Mouse (Mus musculus): ENCODE measurements at regions not wholly inside any gene's neighbourhood (a gene's known extent, or its start where the extent isn't known, plus 50 kb on each side); places are given as distances from the start of the nearest gene placed in this dataset.

DNA sequence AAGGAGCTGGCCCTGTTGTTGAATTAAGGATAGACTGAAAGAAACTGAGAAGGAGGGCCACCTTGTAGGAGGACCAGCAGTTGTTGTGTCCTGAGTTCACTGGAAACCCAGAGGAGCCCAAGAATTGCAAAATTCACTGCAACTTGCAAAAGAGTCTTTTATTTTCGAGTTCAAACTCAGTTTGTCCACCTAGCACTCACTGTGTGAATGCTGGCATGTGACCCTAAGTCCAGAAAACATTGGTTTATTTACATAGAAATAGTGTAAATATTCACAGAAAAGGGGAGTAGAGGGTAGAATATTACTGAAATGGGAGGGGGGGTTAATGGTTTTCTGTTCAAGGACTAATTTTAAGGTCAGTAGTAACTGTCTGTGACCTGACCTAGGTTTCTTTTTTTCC lies 394.7 kb downstream of the 4933405O20Rik start:
- DNase-seq (ENCODE audit: low spot score) = no peak

DNA sequence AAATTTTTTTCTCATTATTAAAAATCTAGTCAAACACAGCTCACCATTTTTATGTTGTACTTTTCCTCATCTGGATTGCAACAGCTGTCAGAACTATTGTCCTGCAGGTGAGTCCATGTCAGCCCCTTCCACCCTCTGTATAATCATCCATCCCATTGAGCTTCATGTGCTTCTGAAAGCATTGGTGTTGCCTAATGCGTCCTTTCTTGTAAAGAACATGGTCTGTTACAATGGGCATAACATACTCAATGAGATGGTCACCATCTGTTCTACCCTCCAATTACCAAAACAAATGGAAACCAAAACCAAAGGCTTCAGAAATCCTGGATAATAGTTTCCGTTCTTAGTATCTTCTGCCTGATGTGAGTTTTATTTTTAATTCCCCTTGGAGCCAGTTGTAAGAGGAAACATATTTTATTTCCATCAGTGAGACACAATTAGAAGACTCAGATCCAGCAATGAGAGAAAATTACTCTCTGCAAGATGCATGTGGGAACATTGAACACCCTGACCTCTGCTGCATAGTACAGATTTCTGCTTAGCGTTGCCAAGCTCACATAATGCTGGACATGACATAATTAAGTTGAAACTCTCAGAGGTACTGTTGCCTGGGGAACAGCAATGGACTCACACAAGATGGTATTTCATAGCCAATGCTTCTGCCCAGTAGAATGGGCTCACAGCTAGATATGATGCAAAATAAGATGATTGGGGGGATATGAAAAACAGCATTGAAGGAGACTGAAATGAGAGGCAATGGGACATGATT lies 443.1 kb downstream of the 4933405O20Rik start:
- DNase-seq (ENCODE audit: low spot score) = no peak

DNA sequence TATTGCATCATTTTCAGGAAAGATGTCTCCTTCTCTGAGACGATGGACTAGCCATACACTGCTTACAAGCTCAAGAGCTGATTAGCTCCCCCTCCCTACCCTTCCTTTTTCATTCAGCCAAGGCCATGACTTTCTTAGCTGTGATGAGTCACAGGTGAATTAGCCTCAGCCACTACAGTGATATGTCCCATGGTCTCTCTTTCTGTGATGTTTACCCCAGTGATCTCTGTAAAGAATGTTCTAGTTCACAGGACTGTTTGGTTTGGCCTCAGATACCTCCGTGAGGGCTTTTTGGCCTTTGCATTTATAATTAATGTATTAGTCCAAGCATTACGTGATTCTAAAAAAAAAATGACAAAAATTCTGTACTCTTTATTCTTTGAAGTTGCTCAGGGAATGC lies 452.5 kb downstream of the 4933405O20Rik start:
- DNase-seq (ENCODE audit: low spot score) = no peak

- no peak for DNase-seq (ENCODE audit: low spot score)
Observed at GRCm38 (mm10) chr7:51068376-51068775, 442.5 kb upstream of the Ano5 start.

- DNase-seq (ENCODE audit: low spot score) = no peak
Observed at GRCm38 (mm10) chr7:51093774-51094173, 417.1 kb upstream of the Ano5 start.

- no peak for DNase-seq (ENCODE audit: low spot score)
Observed at GRCm38 (mm10) chr7:51101166-51101565, 409.7 kb upstream of the Ano5 start.

DNA sequence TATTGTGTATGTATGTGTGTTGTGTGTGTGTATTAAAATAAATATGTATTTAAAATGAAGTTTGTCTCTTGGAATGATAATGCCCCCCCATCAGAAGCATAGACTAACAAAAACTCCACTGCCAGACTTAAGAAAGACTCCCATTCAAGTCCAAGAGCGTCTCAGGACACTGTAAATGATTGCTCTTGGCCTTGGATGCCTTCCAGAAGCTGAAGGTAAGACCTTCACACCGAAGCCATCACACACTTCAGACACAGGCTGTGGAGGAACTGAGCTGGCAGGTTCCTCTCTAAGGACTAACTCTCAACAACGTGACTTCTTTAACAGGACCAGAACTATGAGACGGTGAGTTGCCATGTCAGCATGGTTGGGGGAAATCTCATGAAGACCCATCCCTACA lies 370.0 kb upstream of the Ano5 start:
- DNase-seq (ENCODE audit: low spot score) = no peak

DNA sequence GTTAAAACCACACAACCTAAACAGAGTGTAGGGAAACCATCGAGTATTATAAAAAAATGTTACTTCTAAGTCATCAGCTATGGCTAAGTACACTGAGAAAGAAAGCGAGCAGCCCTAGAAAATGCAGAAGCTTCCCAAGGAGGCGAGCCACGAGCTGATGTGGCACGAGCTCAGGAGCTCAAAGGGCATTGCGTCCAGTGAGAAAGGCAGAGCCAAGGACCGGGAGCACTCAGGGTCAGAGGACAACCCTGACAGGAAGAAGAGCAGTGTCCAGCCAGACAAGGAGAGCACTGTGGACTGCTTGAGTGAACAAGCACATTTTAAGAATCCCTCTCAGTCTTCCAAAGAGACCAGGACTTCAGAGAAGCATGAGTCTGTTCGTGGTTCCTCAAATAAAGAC lies 335.6 kb upstream of the Ano5 start:
- no peak for DNase-seq (ENCODE audit: low spot score)

GRCm38 (mm10) chr7:51215487-51216232 lies 295.2 kb upstream of the Ano5 start:
- DNase-seq (ENCODE audit: low spot score) = no peak

GRCm38 (mm10) chr7:51216233-51216605 lies 294.6 kb upstream of the Ano5 start:
- DNase-seq (ENCODE audit: low spot score) = no peak

DNA sequence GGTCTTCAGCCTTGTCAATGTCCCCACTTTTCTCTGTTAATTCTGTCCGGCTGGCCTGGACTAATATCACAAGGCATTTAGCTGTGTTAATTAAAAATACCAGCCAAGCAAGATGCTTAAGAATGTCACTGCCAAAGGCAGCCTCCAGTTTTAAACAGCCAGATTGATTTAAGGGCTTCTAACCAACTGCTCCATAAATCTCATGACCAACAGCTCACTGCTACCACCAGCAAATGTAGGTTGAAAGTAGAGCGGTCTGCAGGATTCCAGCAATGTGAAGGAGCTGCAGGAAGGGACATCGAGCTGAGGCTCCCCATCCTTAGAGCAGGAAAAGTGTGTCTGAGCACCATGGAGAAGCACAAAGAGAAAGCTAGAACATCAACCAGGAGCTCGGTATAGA lies 289.5 kb upstream of the Ano5 start:
- DNase-seq (ENCODE audit: low spot score) = no peak

DNA sequence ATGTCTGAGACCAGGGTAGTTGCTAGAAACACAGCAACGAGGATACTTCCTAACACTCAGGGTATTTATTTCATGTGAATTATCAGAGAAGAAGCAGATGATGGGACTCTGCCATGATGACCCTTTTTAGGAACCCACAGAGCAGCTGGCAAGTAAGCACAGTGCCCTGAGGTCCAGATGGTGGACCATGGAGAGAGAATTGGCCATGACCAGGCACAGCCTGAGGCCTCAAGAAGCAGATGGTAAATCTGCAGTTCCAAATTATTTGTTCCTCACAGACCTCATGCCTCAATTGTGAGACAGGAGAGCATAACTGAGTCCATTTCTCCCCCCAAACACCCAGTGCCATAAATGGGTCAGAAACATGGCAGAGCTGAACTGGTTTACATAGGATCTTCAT lies 289.0 kb upstream of the Ano5 start:
- no peak for DNase-seq (ENCODE audit: low spot score)

GRCm38 (mm10) chr7:51227136-51227535 lies 283.7 kb upstream of the Ano5 start:
- DNase-seq (ENCODE audit: low spot score) = no peak

- DNase-seq (ENCODE audit: low spot score) = no peak
Observed at GRCm38 (mm10) chr7:51234616-51235015, 276.2 kb upstream of the Ano5 start.

GRCm38 (mm10) chr7:51247695-51248094 lies 263.1 kb upstream of the Ano5 start:
- no peak for DNase-seq (ENCODE audit: low spot score)

- no peak for DNase-seq (ENCODE audit: low spot score)
Observed at GRCm38 (mm10) chr7:51254461-51254860, 256.4 kb upstream of the Ano5 start.

GRCm38 (mm10) chr7:51259160-51259831 lies 251.5 kb upstream of the Ano5 start:
- DNase-seq (ENCODE audit: low spot score) = no peak

GRCm38 (mm10) chr7:51264166-51264565 lies 246.7 kb upstream of the Ano5 start:
- no peak for DNase-seq (ENCODE audit: low spot score)

DNA sequence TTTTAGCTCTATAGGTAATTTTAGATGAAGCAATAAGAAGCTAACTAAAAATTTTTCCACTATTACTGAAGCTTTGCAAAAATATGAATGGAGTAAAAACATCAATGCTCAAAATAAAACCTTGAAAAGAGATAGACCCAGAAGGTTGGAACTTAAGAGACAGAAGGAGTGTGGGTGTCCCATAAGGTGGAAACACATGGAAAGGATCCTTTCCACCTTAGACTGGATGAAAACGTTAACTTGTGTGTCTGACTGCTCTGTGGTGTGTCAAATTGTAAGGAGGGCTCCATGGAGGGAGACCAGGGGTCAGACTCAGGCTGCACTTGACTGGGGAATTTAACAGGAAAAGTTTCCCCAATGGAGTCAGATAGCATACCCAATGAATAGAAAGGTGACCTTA lies 244.9 kb upstream of the Ano5 start:
- DNase-seq (ENCODE audit: low spot score) = no peak

- DNase-seq (ENCODE audit: low spot score) = no peak
Observed at GRCm38 (mm10) chr7:51266879-51267278, 243.9 kb upstream of the Ano5 start.

GRCm38 (mm10) chr7:51268743-51269142 lies 242.1 kb upstream of the Ano5 start:
- DNase-seq (ENCODE audit: low spot score) = no peak

GRCm38 (mm10) chr7:51270531-51271090 lies 240.2 kb upstream of the Ano5 start:
- peak; percentile 44 for DNase-seq (ENCODE audit: low spot score)

- no peak for DNase-seq (ENCODE audit: low spot score)
Observed at GRCm38 (mm10) chr7:51281470-51281869, 229.4 kb upstream of the Ano5 start.
